Mouse (Mus musculus) intestine, postnatal 0 days (tissue): ENCODE measurements around the gene Hsh2d. TPM values are rescaled to one million over a fixed set of nuclear protein-coding genes. Genes with fewer than 3 reads are reported as not detected.

Experiments used
- ATAC-seq: fragments of 200-750 bp; cut with Nextera tagmentation; 2 replicates; pipeline ENCODE4 v1.8.0; 2017; ENCODE audit warnings: mild to moderate bottlenecking, moderate TSS enrichment, moderate library complexity
- H3K27ac ChIP-seq: fragments of 300-500 bp; sonication (generic); 2 replicates; pipeline ENCODE4 v1.5.1; 2014; ENCODE audit warnings: mild to moderate bottlenecking, low read depth, low read length, moderate library complexity
- H3K27me3 ChIP-seq: fragments of 300-500 bp; sonication (generic); replicated peaks from 2 replicates; pipeline ENCODE4 v1.6.1; 2014; ENCODE audit warnings: low read length, mixed read lengths; ENCODE audit not compliant: control insufficient read depth, insufficient read depth
- H3K36me3 ChIP-seq: fragments of 300-500 bp; sonication (generic); 2 replicates; pipeline ENCODE4 v1.6.1; 2014; ENCODE audit warnings: mild to moderate bottlenecking, moderate library complexity; ENCODE audit not compliant: control insufficient read depth, insufficient read depth
- H3K4me1 ChIP-seq: fragments of 300-500 bp; sonication (generic); replicated peaks from 2 replicates; pipeline ENCODE4 v1.6.1; 2014; ENCODE audit warnings: antibody characterized with exemption, low read length, mixed read lengths; ENCODE audit not compliant: control insufficient read depth, insufficient read depth
- H3K4me2 ChIP-seq: fragments of 300-500 bp; sonication (generic); replicated peaks from 2 replicates; pipeline ENCODE4 v1.6.1; 2014; ENCODE audit warnings: low read depth, mild to moderate bottlenecking, moderate library complexity
- H3K4me3 ChIP-seq: fragments of 300-500 bp; sonication (generic); 2 replicates; pipeline ENCODE4 v1.5.1; 2014; ENCODE audit warnings: low read depth, low read length
- H3K9ac ChIP-seq: fragments of 300-500 bp; sonication (generic); 2 replicates; pipeline ENCODE4 v1.6.1; 2014; ENCODE audit warnings: mild to moderate bottlenecking, low read depth, low read length
- H3K9me3 ChIP-seq: fragments of 300-500 bp; sonication (generic); 2 replicates; pipeline ENCODE4 v1.6.1; 2016; ENCODE audit warnings: mixed run types; ENCODE audit not compliant: control insufficient read depth
- CTCF ChIP-seq: sonication (generic); IDR thresholded peaks from 2 replicates; pipeline ENCODE4 v1.5.1; 2016; ENCODE audit warnings: low read depth, mild to moderate bottlenecking, control low read depth, antibody characterized with exemption, moderate library complexity
- WGBS: fragments of 180-500 bp; shearing (Covaris S2); extraction: QIAGEN DNeasy Blood & Tissue Kit; methylation state at CpG from one replicate; pipeline ENCODE4 v1.1.7; 2014; 5-methylcytosine and 5-hydroxymethylcytosine counted together
- polyA plus RNA-seq: library from polyadenylated mRNA; unstranded; fragments of >200 nt; fragmentation: Nextera tagmentation; extraction: Ambion mirVana; gene quantifications from 2 replicates; pipeline ENCODE4 v1.2.1, GENCODE M21; 2015

Gene Hsh2d
- polyA plus RNA-seq, 1 experiment from 2014 or later: 3.6 TPM

GRCm38 (mm10) chr8:72239499-72240402 is 50.3 kb downstream of the Hsh2d start, which contains the start of gene Ap1m1:
Gene Ap1m1 (plus strand): TSS chr8:72240018.
- Histone ChIP-seq H3K27me3 (no peaks in the 10 kb centered on the region), H3K4me1 (0 out of 2 replicates have a peak, but pooled peaks cover 3% of the 10 kb centered on the region), H3K9ac (peak within 1 kb of the TSS; percentile 64), H3K9me3 (no peaks in the 10 kb centered on the region), H3K4me2 (peak within 1 kb of the TSS; percentile 73), H3K36me3 (peaks cover 10% of the 10 kb centered on the region; the same call in 1 of the 2 replicates), H3K27ac (peak within 1 kb of the TSS; percentile 91), H3K4me3 (peak within 1 kb of the TSS; percentile 80)
- TF ChIP-seq CTCF: peak; percentile 90
- ATAC-seq: peak; percentile 95
- under 1% methylated on average over 54 of the region's 54 CpGs for WGBS

- H3K9ac ChIP-seq: peak overlapping the region; percentile 64
- H3K27ac ChIP-seq: peak overlapping the region; percentile 91
- peak overlapping the region; percentile 80 for H3K4me3 ChIP-seq
- no peaks in the 10 kb centered on the region for H3K9me3 ChIP-seq
- no peak for TF ChIP-seq CTCF
- under 1% methylated on average over 24 of the region's 24 CpGs for WGBS
- peak; percentile 34 for ATAC-seq
- peaks cover 10% of the 10 kb centered on the region; the same call in 1 of the 2 replicates for H3K36me3 ChIP-seq
- H3K4me1 ChIP-seq: 0 out of 2 replicates have a peak, but pooled peaks cover 3% of the 10 kb centered on the region
- no peaks in the 10 kb centered on the region for H3K27me3 ChIP-seq
- H3K4me2 ChIP-seq: peak overlapping the region; percentile 73
These were observed 50.9 kb downstream of the Hsh2d start for GRCm38 (mm10) chr8:72240403-72240763.

- ATAC-seq: no peak
- 0 out of 2 replicates have a peak, but pooled peaks cover 3% of the 10 kb centered on the region for H3K4me1 ChIP-seq
These were observed 51.5 kb downstream of the Hsh2d start for GRCm38 (mm10) chr8:72240951-72241350.

DNA sequence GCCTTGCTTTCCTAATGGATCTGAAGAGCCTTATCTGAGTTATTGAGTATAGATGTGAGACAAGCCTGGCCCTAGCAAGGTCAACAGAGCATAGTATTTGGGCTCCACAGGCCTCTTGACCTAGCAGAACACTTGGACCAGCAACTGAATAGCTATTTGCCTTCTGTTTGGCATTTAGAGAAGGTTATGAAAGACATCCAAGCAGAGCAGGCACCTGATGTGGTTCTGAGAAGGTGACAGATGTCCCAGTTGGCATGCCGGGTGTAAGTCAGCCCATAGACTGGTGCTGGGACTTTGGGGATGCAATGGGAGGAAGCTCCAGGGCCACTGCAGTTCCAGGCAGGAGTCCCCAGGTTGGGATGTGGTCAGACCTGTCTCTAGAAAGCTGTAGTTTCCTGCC is 52.8 kb downstream of the Hsh2d start:
- Histone ChIP-seq H3K36me3 (peaks cover 23% of the 10 kb centered on the region; the same call in 1 of the 2 replicates), H3K4me3 (no peak overlapping the region), H3K4me2 (no peak overlapping the region), H3K27ac (peak overlapping the region; percentile 7; the same call in 1 of the 2 replicates), H3K4me1 (0 out of 2 replicates have a peak, but pooled peaks cover 3% of the 10 kb centered on the region), H3K27me3 (no peaks in the 10 kb centered on the region), H3K9ac (no peak overlapping the region), H3K9me3 (no peaks in the 10 kb centered on the region)
- ATAC-seq: no peak
- 95% methylated on average over 1 of the region's 1 CpGs for WGBS
- TF ChIP-seq CTCF: no peak

More at GRCm38 (mm10) chr8:72240951-72241350, 51.5 kb downstream of the Hsh2d start:
- Histone ChIP-seq H3K9ac (no peak overlapping the region), H3K4me2 (peak overlapping the region; percentile 73), H3K27ac (peak overlapping the region; percentile 35; the same call in 1 of the 2 replicates), H3K9me3 (no peaks in the 10 kb centered on the region), H3K4me3 (peak overlapping the region; percentile 80), H3K36me3 (peaks cover 11% of the 10 kb centered on the region; the same call in 1 of the 2 replicates), H3K27me3 (no peaks in the 10 kb centered on the region)
- WGBS: 64% methylated on average over 7 of the region's 7 CpGs
- TF ChIP-seq CTCF: no peak

- Histone ChIP-seq H3K4me2 (no peak overlapping the region), H3K9ac (no peak overlapping the region), H3K36me3 (peaks cover 27% of the 10 kb centered on the region; the same call in 1 of the 2 replicates), H3K27ac (no peak overlapping the region), H3K4me1 (0 out of 2 replicates have a peak, but pooled peaks cover 3% of the 10 kb centered on the region), H3K4me3 (no peak overlapping the region), H3K9me3 (no peaks in the 10 kb centered on the region), H3K27me3 (no peaks in the 10 kb centered on the region)
- no peak for TF ChIP-seq CTCF
- 49% methylated on average over 2 of the region's 2 CpGs for WGBS
- no peak for ATAC-seq
These were observed 55.2 kb downstream of the Hsh2d start for GRCm38 (mm10) chr8:72244610-72245009.

Other genes starting within 250 kb of the Hsh2d start
- gene Zfp961, start 238.6 kb upstream of the Hsh2d start, polyA plus RNA-seq: 18.8 and 19.2 TPM in 2 replicates
- gene Cyp4f18, start 180.0 kb upstream of the Hsh2d start, polyA plus RNA-seq: 2.7 and 4.2 TPM in 2 replicates
- not detected in 2 replicates for gene Olfr372, start 148.4 kb upstream of the Hsh2d start, polyA plus RNA-seq
- 0.08 and 0.14 TPM in 2 replicates for gene Olfr373, start 106.5 kb upstream of the Hsh2d start, polyA plus RNA-seq
- gene Olfr374, start 82.6 kb upstream of the Hsh2d start, polyA plus RNA-seq: not detected in 2 replicates
- gene Tpm4, start 54.7 kb upstream of the Hsh2d start, polyA plus RNA-seq: 277 and 300 TPM in 2 replicates
- 165 and 177 TPM in 2 replicates for gene Rab8a, start 28.4 kb upstream of the Hsh2d start, polyA plus RNA-seq
- gene Cib3, start 23.2 kb downstream of the Hsh2d start, polyA plus RNA-seq: 0.16 and 0.27 TPM in 2 replicates
- gene Gm11034, start 24.0 kb downstream of the Hsh2d start, polyA plus RNA-seq: not detected in 2 replicates
- 54.1 and 54.3 TPM in 2 replicates for gene Fam32a, start 30.1 kb downstream of the Hsh2d start, polyA plus RNA-seq
- 54.0 and 56.9 TPM in 2 replicates for gene Ap1m1, start 50.4 kb downstream of the Hsh2d start, polyA plus RNA-seq
- gene Gm10282, start 115.6 kb downstream of the Hsh2d start, polyA plus RNA-seq: 6.8 and 7.8 TPM in 2 replicates
- 8.9 and 11.1 TPM in 2 replicates for gene Klf2, start 129.4 kb downstream of the Hsh2d start, polyA plus RNA-seq
- gene Eps15l1, start 231.8 kb downstream of the Hsh2d start, polyA plus RNA-seq: 16.3 and 17.3 TPM in 2 replicates